Mouse (Mus musculus) kidney, embryonic 16.5 days (tissue): ENCODE data around the gene Eci1. TPM values are rescaled to one million over a fixed set of nuclear protein-coding genes. Genes with fewer than 3 reads are reported as not detected.
"Not testable (repeated sequence)": the region's sequence is repeated elsewhere in the genome, so short reads cannot be mapped to it uniquely, and the experiment has no call there.

ENCODE experiments used
- ATAC-seq: fragments of 200-750 bp; cut with Nextera tagmentation; 2 replicates; pipeline ENCODE4 v1.8.0; 2017; ENCODE audit warnings: moderate TSS enrichment; ENCODE audit not compliant: low FRiP score, low TSS enrichment
- H3K27ac ChIP-seq: fragments of 300-500 bp; sonication (generic); 2 replicates; pipeline ENCODE4 v1.5.1; 2014; ENCODE audit warnings: low read length
- H3K27me3 ChIP-seq: fragments of 300-500 bp; sonication (generic); 2 replicates; pipeline ENCODE4 v1.6.1; 2014; ENCODE audit warnings: low read length, control low read depth, mixed read lengths; ENCODE audit not compliant: insufficient read depth
- H3K36me3 ChIP-seq: fragments of 300-500 bp; sonication (generic); 2 replicates; pipeline ENCODE4 v1.6.1; 2014; ENCODE audit warnings: low read length, control low read depth, mixed read lengths; ENCODE audit not compliant: insufficient read depth
- H3K4me1 ChIP-seq: fragments of 300-500 bp; sonication (generic); 2 replicates; pipeline ENCODE4 v1.6.1; 2014; ENCODE audit warnings: low read length, control low read depth, mixed read lengths; ENCODE audit not compliant: insufficient read depth
- H3K4me2 ChIP-seq: fragments of 300-500 bp; sonication (generic); replicated peaks from 2 replicates; pipeline ENCODE4 v1.6.1; 2014; ENCODE audit warnings: low read depth, low read length
- H3K4me3 ChIP-seq: fragments of 300-500 bp; sonication (generic); 2 replicates; pipeline ENCODE4 v1.5.1; 2014; ENCODE audit warnings: mild to moderate bottlenecking, low read length
- H3K9ac ChIP-seq: fragments of 300-500 bp; sonication (generic); replicated peaks from 2 replicates; pipeline ENCODE4 v1.6.1; 2014; ENCODE audit warnings: low read length
- H3K9me3 ChIP-seq: fragments of 300-500 bp; sonication (generic); 2 replicates; pipeline ENCODE4 v1.6.1; 2016; ENCODE audit warnings: low read length, control low read depth
- WGBS: fragments of 180-500 bp; shearing (Covaris S2); extraction: QIAGEN DNeasy Blood & Tissue Kit; methylation state at CpG from one replicate; pipeline ENCODE4 v1.1.7; 2014; 5-methylcytosine and 5-hydroxymethylcytosine counted together
- polyA plus RNA-seq: library from polyadenylated mRNA; unstranded; fragments of >200 nt; fragmentation: Nextera tagmentation; extraction: Ambion mirVana; gene quantifications from 2 replicates; pipeline ENCODE4 v1.2.1, GENCODE M21; 2015

Gene Eci1
- polyA plus RNA-seq, 1 experiment from 2014 or later: 143 TPM

DNA sequence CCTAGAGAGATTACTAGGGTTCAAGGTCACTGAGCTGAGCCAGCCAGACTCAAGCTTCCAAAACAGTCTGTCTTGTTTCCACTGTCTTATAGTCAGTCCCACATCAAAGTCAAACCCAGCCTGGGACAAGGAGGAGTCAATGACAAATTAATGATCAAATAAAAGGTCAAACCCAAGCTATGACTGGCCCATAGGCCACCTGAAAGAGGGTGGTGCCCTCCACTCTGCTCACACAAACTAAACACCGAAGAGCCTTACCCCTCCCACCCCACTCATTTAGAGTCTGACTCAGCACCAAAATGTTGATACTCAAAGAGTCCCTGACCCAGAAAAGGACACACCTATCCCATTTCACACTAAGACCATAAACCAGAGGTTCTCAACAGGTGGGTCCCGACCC is 26.9 kb downstream of the Eci1 start:
- WGBS: 60% methylated on average over 2 of the region's 2 CpGs
- H3K36me3 ChIP-seq: peaks cover 24% of the 10 kb centered on the region
- H3K4me2 ChIP-seq: peak overlapping the region; percentile 69; the same call in 1 of the 2 replicates

GRCm38 (mm10) chr17:24454218-24454755 is 27.8 kb downstream of the Eci1 start:
- ATAC-seq: 0 out of 2 replicates have a peak, but pooled peaks have one; percentile 0
- H3K9me3 ChIP-seq: no peaks in the 10 kb centered on the region
- H3K4me2 ChIP-seq: peak overlapping the region; percentile 69
- H3K4me3 ChIP-seq: peak overlapping the region; percentile 94
- 3% methylated on average over 14 of the region's 14 CpGs for WGBS
- peak overlapping the region; percentile 98 for H3K27ac ChIP-seq
- peak overlapping the region; percentile 94 for H3K9ac ChIP-seq
- peaks cover 16% of the 10 kb centered on the region for H3K36me3 ChIP-seq
- H3K4me1 ChIP-seq: peaks cover 15% of the 10 kb centered on the region
- no peaks in the 10 kb centered on the region for H3K27me3 ChIP-seq

More for the DNA sequence above, 26.9 kb downstream of the Eci1 start:
- no peak overlapping the region for H3K9ac ChIP-seq
- no peak overlapping the region for H3K27ac ChIP-seq
- no peaks in the 10 kb centered on the region for H3K9me3 ChIP-seq
- H3K27me3 ChIP-seq: no peaks in the 10 kb centered on the region
- H3K4me3 ChIP-seq: 0 out of 2 replicates have a peak overlapping the region, but pooled peaks have one; percentile 4
- no peak for ATAC-seq
- H3K4me1 ChIP-seq: peaks cover 15% of the 10 kb centered on the region

GRCm38 (mm10) chr17:24454756-24455522 is 28.5 kb downstream of the Eci1 start:
- ATAC-seq: peak; percentile 94
- Histone ChIP-seq H3K4me1 (peaks cover 15% of the 10 kb centered on the region), H3K36me3 (peaks cover 10% of the 10 kb centered on the region), H3K9ac (peak overlapping the region; percentile 94), H3K4me2 (peak overlapping the region; percentile 69), H3K4me3 (peak overlapping the region; percentile 94), H3K27ac (peak overlapping the region; percentile 98), H3K9me3 (no peaks in the 10 kb centered on the region), H3K27me3 (no peaks in the 10 kb centered on the region)
- under 1% methylated on average over 66 of the region's 67 CpGs for WGBS

GRCm38 (mm10) chr17:24455523-24456206 is 29.2 kb downstream of the Eci1 start:
- peak; percentile 37 for ATAC-seq
- 42% methylated on average over 10 of the region's 10 CpGs for WGBS
- H3K9me3 ChIP-seq, H3K36me3 ChIP-seq, H3K27me3 ChIP-seq: not testable (repeated sequence)
- peaks cover 15% of the 10 kb centered on the region for H3K4me1 ChIP-seq
- H3K9ac ChIP-seq: 0 out of 2 replicates have a peak overlapping the region, but pooled peaks have one; percentile 9
- peak overlapping the region; percentile 94 for H3K4me3 ChIP-seq
- peak overlapping the region; percentile 69 for H3K4me2 ChIP-seq
- peak overlapping the region; percentile 72; the same call in 1 of the 2 replicates for H3K27ac ChIP-seq

- no peak overlapping the region for H3K4me3 ChIP-seq
- H3K27me3 ChIP-seq: no peaks in the 10 kb centered on the region
- H3K9me3 ChIP-seq: no peaks in the 10 kb centered on the region
- no peak for ATAC-seq
- H3K36me3 ChIP-seq: no peaks in the 10 kb centered on the region
- H3K4me2 ChIP-seq: no peak overlapping the region
- H3K9ac ChIP-seq: no peak overlapping the region
- 64% methylated on average over 2 of the region's 2 CpGs for WGBS
- H3K27ac ChIP-seq: no peak overlapping the region
- H3K4me1 ChIP-seq: no peaks in the 10 kb centered on the region
Observed at GRCm38 (mm10) chr17:24461580-24461979, 35.1 kb downstream of the Eci1 start.

DNA sequence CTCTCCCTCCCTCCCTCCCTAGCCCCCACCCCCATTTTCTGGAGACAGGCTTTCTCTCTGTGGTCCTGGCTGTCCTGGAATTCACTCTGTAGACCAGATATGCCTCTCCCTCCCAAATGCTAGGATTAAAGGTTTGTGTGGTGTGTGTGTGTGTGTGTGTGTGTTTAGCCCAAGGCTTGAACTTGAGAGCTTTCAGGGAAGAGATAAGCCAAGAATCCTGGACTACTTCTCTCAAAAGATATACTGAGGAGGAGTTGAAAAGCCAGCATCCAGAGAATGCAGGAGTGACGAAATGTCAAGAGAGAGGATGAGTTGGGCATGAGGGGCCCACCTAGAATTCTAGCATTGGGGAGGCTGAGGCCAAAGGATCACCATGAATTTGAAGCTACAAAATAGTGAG is 36.5 kb downstream of the Eci1 start:
- H3K4me2 ChIP-seq: no peak overlapping the region
- 77% methylated on average over 1 of the region's 1 CpGs for WGBS
- no peaks in the 10 kb centered on the region for H3K9me3 ChIP-seq
- H3K9ac ChIP-seq: no peak overlapping the region
- ATAC-seq: no peak
- H3K4me3 ChIP-seq: no peak overlapping the region
- no peaks in the 10 kb centered on the region for H3K27me3 ChIP-seq
- no peak overlapping the region for H3K27ac ChIP-seq
- no peaks in the 10 kb centered on the region for H3K36me3 ChIP-seq
- no peaks in the 10 kb centered on the region for H3K4me1 ChIP-seq

DNA sequence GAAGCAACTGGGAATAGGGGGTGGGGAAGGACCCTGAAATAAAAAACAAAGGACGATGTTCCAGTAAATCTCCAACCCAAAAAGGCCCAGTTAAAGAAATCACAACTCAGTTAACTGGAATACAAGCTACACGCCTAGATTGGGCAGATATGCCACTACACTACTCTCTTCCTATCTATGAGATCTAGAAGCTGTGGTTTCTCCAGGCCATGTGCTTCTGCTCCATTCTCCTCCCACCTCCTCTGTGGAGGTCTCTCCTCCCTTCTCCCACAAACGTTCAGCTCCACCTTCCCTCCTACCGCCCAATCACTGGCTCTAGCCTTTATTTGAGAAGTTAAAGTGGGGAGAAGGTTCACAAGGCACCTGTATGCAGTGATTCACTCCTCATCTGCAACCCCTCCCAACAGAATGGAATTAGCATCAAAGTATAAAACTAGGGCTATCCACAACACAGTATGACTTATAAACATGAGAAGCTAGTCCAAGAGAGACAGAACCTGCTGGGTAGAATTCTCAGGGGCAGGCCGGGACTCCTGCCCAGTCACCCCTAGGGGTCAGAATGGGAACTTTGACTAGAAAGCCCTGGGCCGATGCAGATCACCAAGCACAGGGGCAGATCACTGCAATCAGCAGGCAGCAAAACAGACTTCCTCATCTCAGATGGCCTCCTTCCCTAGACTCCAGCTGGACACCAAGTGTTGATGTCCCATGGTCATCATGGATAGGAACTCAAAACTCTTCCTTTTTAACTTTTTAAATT is 37.1 kb downstream of the Eci1 start:
- WGBS: 47% methylated on average over 6 of the region's 6 CpGs
- Histone ChIP-seq H3K36me3 (no peaks in the 10 kb centered on the region), H3K9me3 (no peaks in the 10 kb centered on the region), H3K27me3 (no peaks in the 10 kb centered on the region), H3K4me1 (no peaks in the 10 kb centered on the region), H3K4me2 (no peak overlapping the region), H3K27ac (no peak overlapping the region), H3K9ac (no peak overlapping the region), H3K4me3 (no peak overlapping the region)
- no peak for ATAC-seq

- WGBS: 93% methylated on average over 5 of the region's 5 CpGs
Observed at GRCm38 (mm10) chr17:24468636-24469246, 42.3 kb downstream of the Eci1 start.

DNA sequence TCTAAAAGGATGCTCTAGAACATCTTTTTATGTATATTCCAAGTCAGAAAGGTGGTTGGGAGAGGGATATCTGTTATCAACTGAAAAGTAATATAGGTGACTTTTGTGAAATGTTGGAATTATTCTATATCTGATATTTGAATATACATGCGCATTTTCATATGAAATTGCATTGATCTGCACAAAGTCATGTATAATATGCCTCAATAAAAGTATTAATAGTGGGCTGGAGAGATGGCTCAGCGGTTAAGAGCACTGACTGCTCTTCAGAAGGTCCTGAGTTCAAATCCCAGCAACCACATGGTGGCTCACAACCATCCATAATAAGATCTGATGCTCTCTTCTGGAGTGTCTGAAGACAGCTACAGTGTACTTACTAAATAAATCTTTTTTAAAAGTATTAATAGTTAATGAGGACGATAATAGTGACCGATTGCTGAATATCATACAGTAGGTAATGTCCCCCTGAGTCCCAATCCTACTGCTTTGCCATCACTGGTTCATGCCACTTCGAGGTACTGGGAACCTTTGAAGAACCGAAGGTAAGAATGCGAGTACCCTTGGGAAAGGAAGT is 43.0 kb downstream of the Eci1 start:
- WGBS: 15% methylated on average over 7 of the region's 7 CpGs
- peak overlapping the region; percentile 85 for H3K4me3 ChIP-seq
- H3K9me3 ChIP-seq: no peaks in the 10 kb centered on the region
- H3K36me3 ChIP-seq: peaks cover 5% of the 10 kb centered on the region; the same call in 1 of the 2 replicates
- H3K27ac ChIP-seq: peak overlapping the region; percentile 85
- peak overlapping the region; percentile 90 for H3K9ac ChIP-seq
- peaks cover 37% of the 10 kb centered on the region for H3K4me1 ChIP-seq
- no peaks in the 10 kb centered on the region for H3K27me3 ChIP-seq
- ATAC-seq: no peak
- H3K4me2 ChIP-seq: peak overlapping the region; percentile 96

More at GRCm38 (mm10) chr17:24468636-24469246, 42.3 kb downstream of the Eci1 start:
- Histone ChIP-seq H3K9me3 (no peaks in the 10 kb centered on the region), H3K27ac (no peak overlapping the region), H3K4me2 (no peak overlapping the region), H3K4me1 (peaks cover 30% of the 10 kb centered on the region), H3K9ac (no peak overlapping the region), H3K36me3 (0 out of 2 replicates have a peak, but pooled peaks cover under 1% of the 10 kb centered on the region), H3K4me3 (no peak overlapping the region), H3K27me3 (no peaks in the 10 kb centered on the region)
- ATAC-seq: no peak
